Mouse (Mus musculus): ENCODE measurements around the gene C1s2. TPM values are rescaled to one million over a fixed set of nuclear protein-coding genes. Genes with fewer than 3 reads are reported as not detected.

C1s2 gene
- polyA plus RNA-seq, 1 experiment from 2014 or later = 0.26 TPM

- Histone ChIP-seq H3K4me3 (ENCODE audit: low read depth, low read length) (no peak overlapping the region), H3K27me3 (ENCODE audit: control insufficient read depth, insufficient read depth, low read depth, low read length) (no peaks in the 10 kb centered on the region), H3K27ac (ENCODE audit: low read length) (no peak overlapping the region), H3K4me2 (ENCODE audit: low read length) (no peak overlapping the region), H3K4me1 (ENCODE audit: control insufficient read depth, insufficient read depth, low read length) (no peaks in the 10 kb centered on the region), H3K9me3 (replicated peaks; ENCODE audit: control insufficient read depth, low read length, poor library complexity, severe bottlenecking) (no peaks in the 10 kb centered on the region), H3K36me3 (ENCODE audit: control insufficient read depth, insufficient read depth, low read length) (no peaks in the 10 kb centered on the region), H3K9ac (ENCODE audit: low read depth, low read length) (no peak overlapping the region)
- WGBS = 94% methylated on average over 7 of the region's 7 CpGs
- ATAC-seq = no peak
Measured at GRCm38 (mm10) chr6:124670281-124670900, 34.5 kb upstream of the C1s2 start.

DNA sequence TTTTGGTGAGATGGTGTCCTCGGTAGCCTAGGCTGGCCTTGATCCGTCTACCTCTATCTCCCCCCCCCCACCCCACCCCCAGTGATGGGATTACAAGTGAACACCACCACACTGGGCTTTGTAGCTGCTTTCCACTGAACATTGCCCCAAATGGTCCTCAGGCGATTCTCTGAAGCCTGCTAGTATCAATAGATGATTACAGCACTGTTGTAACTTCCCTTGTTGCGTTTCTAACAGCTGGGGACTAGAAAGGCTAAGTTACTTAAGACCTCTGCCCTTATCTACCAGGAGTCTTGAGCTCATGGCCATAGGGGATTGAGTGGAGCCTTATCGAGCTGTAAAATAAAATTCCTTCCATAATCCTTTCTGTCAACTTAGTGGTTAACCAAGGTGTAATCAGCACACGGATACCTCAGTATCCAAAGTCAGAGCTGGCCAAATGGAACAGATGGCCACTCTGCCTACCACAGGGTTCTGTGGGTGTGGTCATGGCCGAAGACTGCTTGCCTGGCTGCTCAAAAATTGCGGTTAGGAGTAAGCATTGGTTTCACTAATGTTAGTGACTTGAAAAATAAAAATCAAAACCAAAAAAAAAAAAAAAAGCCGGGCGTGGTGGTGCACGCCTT is 33.5 kb upstream of the C1s2 start:
- Histone ChIP-seq H3K9ac (ENCODE audit: low read depth, low read length) (no peak overlapping the region), H3K4me1 (ENCODE audit: control insufficient read depth, insufficient read depth, low read length) (peaks cover under 1% of the 10 kb centered on the region; the same call in 1 of the 2 replicates), H3K4me2 (ENCODE audit: low read length) (no peak overlapping the region), H3K27ac (ENCODE audit: low read length) (no peak overlapping the region), H3K4me3 (ENCODE audit: low read depth, low read length) (no peak overlapping the region), H3K9me3 (replicated peaks; ENCODE audit: control insufficient read depth, low read length, poor library complexity, severe bottlenecking) (no peaks in the 10 kb centered on the region), H3K27me3 (ENCODE audit: control insufficient read depth, insufficient read depth, low read depth, low read length) (no peaks in the 10 kb centered on the region), H3K36me3 (ENCODE audit: control insufficient read depth, insufficient read depth, low read length) (no peaks in the 10 kb centered on the region)
- ATAC-seq = no peak
- 93% methylated on average over 11 of the region's 11 CpGs for WGBS

- ATAC-seq = no peak
Measured at GRCm38 (mm10) chr6:124665011-124665410, 29.1 kb upstream of the C1s2 start.

GRCm38 (mm10) chr6:124664256-124664655 is 28.4 kb upstream of the C1s2 start:
- WGBS = 88% methylated on average over 7 of the region's 7 CpGs
- H3K36me3 ChIP-seq (ENCODE audit: control insufficient read depth, insufficient read depth, low read length) = no peaks in the 10 kb centered on the region
- H3K9me3 ChIP-seq (replicated peaks; ENCODE audit: control insufficient read depth, low read length, poor library complexity, severe bottlenecking) = no peaks in the 10 kb centered on the region
- no peak overlapping the region for H3K9ac ChIP-seq (ENCODE audit: low read depth, low read length)
- H3K4me1 ChIP-seq (ENCODE audit: control insufficient read depth, insufficient read depth, low read length) = peaks cover 10% of the 10 kb centered on the region
- H3K4me2 ChIP-seq (ENCODE audit: low read length) = peak overlapping the region; percentile 84
- no peak overlapping the region for H3K27ac ChIP-seq (ENCODE audit: low read length)
- ATAC-seq = no peak
- H3K27me3 ChIP-seq (ENCODE audit: control insufficient read depth, insufficient read depth, low read depth, low read length) = no peaks in the 10 kb centered on the region
- H3K4me3 ChIP-seq (ENCODE audit: low read depth, low read length) = no peak overlapping the region

More at GRCm38 (mm10) chr6:124665011-124665410, 29.1 kb upstream of the C1s2 start:
- 95% methylated on average over 10 of the region's 10 CpGs for WGBS
- H3K36me3 ChIP-seq (ENCODE audit: control insufficient read depth, insufficient read depth, low read length) = no peaks in the 10 kb centered on the region
- H3K4me3 ChIP-seq (ENCODE audit: low read depth, low read length) = no peak overlapping the region
- H3K9me3 ChIP-seq (replicated peaks; ENCODE audit: control insufficient read depth, low read length, poor library complexity, severe bottlenecking) = no peaks in the 10 kb centered on the region
- no peaks in the 10 kb centered on the region for H3K27me3 ChIP-seq (ENCODE audit: control insufficient read depth, insufficient read depth, low read depth, low read length)
- peaks cover 10% of the 10 kb centered on the region for H3K4me1 ChIP-seq (ENCODE audit: control insufficient read depth, insufficient read depth, low read length)
- H3K9ac ChIP-seq (ENCODE audit: low read depth, low read length) = no peak overlapping the region
- no peak overlapping the region for H3K4me2 ChIP-seq (ENCODE audit: low read length)
- no peak overlapping the region for H3K27ac ChIP-seq (ENCODE audit: low read length)

GRCm38 (mm10) chr6:124663424-124663795 is 27.5 kb upstream of the C1s2 start:
- Histone ChIP-seq H3K4me1 (ENCODE audit: control insufficient read depth, insufficient read depth, low read length) (peaks cover 10% of the 10 kb centered on the region), H3K9ac (ENCODE audit: low read depth, low read length) (peak overlapping the region; percentile 77), H3K4me2 (ENCODE audit: low read length) (peak overlapping the region; percentile 84), H3K9me3 (replicated peaks; ENCODE audit: control insufficient read depth, low read length, poor library complexity, severe bottlenecking) (no peaks in the 10 kb centered on the region), H3K4me3 (ENCODE audit: low read depth, low read length) (peak overlapping the region; percentile 72), H3K36me3 (ENCODE audit: control insufficient read depth, insufficient read depth, low read length) (no peaks in the 10 kb centered on the region), H3K27ac (ENCODE audit: low read length) (peak overlapping the region; percentile 80), H3K27me3 (ENCODE audit: control insufficient read depth, insufficient read depth, low read depth, low read length) (no peaks in the 10 kb centered on the region)
- 19% methylated on average over 13 of the region's 13 CpGs for WGBS
- ATAC-seq = no peak

DNA sequence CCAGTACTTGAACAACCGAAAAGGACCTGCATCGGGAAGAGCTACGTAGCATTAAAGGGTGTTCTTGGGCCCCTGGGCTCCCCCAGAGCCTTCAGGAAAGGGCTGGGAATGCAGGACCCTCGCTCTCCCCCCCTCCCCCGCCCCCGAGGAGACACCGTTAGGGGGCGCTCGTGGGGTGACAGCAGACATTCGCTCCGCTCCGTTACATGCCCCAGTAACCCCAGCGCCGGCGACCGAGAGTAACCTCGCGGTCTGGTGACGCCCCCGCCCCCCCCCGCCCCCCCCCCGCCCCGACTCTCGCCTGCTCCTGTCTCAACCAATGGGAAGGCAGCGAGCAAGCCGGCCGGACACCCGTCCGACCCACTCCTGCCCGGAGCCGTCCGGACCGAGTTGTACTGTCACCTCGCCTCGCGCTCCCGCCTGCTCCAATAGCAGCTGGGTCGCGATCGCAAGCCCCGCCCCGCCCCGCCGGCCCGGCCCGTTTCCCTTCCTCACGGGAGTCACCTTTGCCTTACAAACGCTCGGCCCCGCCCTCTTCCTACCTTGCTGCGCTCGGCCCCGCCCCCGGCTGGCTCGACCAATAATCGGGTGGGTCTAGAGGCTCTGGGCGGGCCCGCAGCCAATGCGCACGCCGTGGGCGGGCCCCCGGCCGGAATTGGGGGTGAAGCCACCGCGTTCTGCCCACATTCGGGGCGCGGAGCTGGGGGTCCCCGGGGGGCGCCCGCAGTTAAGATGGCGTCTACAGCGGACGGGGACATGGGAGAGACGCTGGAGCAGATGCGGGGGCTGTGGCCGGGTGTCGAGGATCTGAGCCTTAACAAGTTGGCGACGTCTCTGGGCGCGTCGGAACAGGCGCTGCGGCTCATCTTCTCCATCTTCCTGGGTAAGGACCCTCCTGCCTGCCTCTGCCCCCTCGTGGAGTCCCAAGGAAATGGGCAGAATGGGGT is 26.9 kb upstream of the C1s2 start, which contains the start of gene Lpcat3:
Lpcat3 (plus strand) TSS at position 551 of the 947 bp plus-strand sequence.
- WGBS = 2% methylated on average over 65 of the region's 87 CpGs
- no peaks in the 10 kb centered on the region for H3K27me3 ChIP-seq (ENCODE audit: control insufficient read depth, insufficient read depth, low read depth, low read length)
- H3K27ac ChIP-seq (ENCODE audit: low read length) = peak within 1 kb of the TSS; percentile 80
- peak within 1 kb of the TSS; percentile 77 for H3K9ac ChIP-seq (ENCODE audit: low read depth, low read length)
- peak within 1 kb of the TSS; percentile 72 for H3K4me3 ChIP-seq (ENCODE audit: low read depth, low read length)
- peaks cover 10% of the 10 kb centered on the region for H3K4me1 ChIP-seq (ENCODE audit: control insufficient read depth, insufficient read depth, low read length)
- no peaks in the 10 kb centered on the region for H3K36me3 ChIP-seq (ENCODE audit: control insufficient read depth, insufficient read depth, low read length)
- peak within 1 kb of the TSS; percentile 84 for H3K4me2 ChIP-seq (ENCODE audit: low read length)
- no peaks in the 10 kb centered on the region for H3K9me3 ChIP-seq (replicated peaks; ENCODE audit: control insufficient read depth, low read length, poor library complexity, severe bottlenecking)
- peak; percentile 97 for ATAC-seq

GRCm38 (mm10) chr6:124661995-124662394 is 26.1 kb upstream of the C1s2 start:
- Histone ChIP-seq H3K36me3 (ENCODE audit: control insufficient read depth, insufficient read depth, low read length) (no peaks in the 10 kb centered on the region), H3K4me1 (ENCODE audit: control insufficient read depth, insufficient read depth, low read length) (peaks cover 10% of the 10 kb centered on the region), H3K9ac (ENCODE audit: low read depth, low read length) (peak overlapping the region; percentile 77; the same call in 1 of the 2 replicates), H3K27ac (ENCODE audit: low read length) (peak overlapping the region; percentile 80), H3K4me2 (ENCODE audit: low read length) (peak overlapping the region; percentile 84), H3K4me3 (ENCODE audit: low read depth, low read length) (peak overlapping the region; percentile 72), H3K27me3 (ENCODE audit: control insufficient read depth, insufficient read depth, low read depth, low read length) (no peaks in the 10 kb centered on the region), H3K9me3 (replicated peaks; ENCODE audit: control insufficient read depth, low read length, poor library complexity, severe bottlenecking) (no peaks in the 10 kb centered on the region)
- ATAC-seq = no peak; the same call in 1 of the 2 replicates
- WGBS = 28% methylated on average over 6 of the region's 6 CpGs

- H3K4me1 ChIP-seq (ENCODE audit: control insufficient read depth, insufficient read depth, low read length) = peaks cover 10% of the 10 kb centered on the region
- H3K9ac ChIP-seq (ENCODE audit: low read depth, low read length) = no peak overlapping the region
- no peaks in the 10 kb centered on the region for H3K36me3 ChIP-seq (ENCODE audit: control insufficient read depth, insufficient read depth, low read length)
- ATAC-seq = no peak
- H3K27ac ChIP-seq (ENCODE audit: low read length) = no peak overlapping the region
- 95% methylated on average over 4 of the region's 4 CpGs for WGBS
- H3K27me3 ChIP-seq (ENCODE audit: control insufficient read depth, insufficient read depth, low read depth, low read length) = no peaks in the 10 kb centered on the region
- H3K4me3 ChIP-seq (ENCODE audit: low read depth, low read length) = no peak overlapping the region
- no peak overlapping the region for H3K4me2 ChIP-seq (ENCODE audit: low read length)
- no peaks in the 10 kb centered on the region for H3K9me3 ChIP-seq (replicated peaks; ENCODE audit: control insufficient read depth, low read length, poor library complexity, severe bottlenecking)
Measured at GRCm38 (mm10) chr6:124661156-124661806, 25.4 kb upstream of the C1s2 start.
